ENCODE assay signal across 16 mouse cellular contexts in genomic region chr11:84001257-84001656, GRCm38 (mm10). TPM values are rescaled to one million over a fixed set of nuclear protein-coding genes. Genes with fewer than 3 reads are reported as not detected.
DNase-seq lines count a peak whose midpoint lies in the region; ATAC-seq and TF ChIP-seq lines count a peak whose summit lies in the region.
"Had no signal": no experiment of that assay in that cellular context is flagged by ENCODE, and none has a peak within 500 bp of the region (broad histone marks: within the 10 kb centered on the region; RNA-seq: fewer than 3 reads in every experiment).

No protein-coding gene starts in this region.

- H3K4me1 ChIP-seq in intestine, postnatal 0 days (replicated peaks; ENCODE audit: control insufficient read depth, insufficient read depth, low read length), result no peaks in the 10 kb centered on the region
- H3K4me1 ChIP-seq in intestine, embryonic 15.5 days (replicated peaks), result no peaks in the 10 kb centered on the region
- H3K4me1 ChIP-seq in midbrain, embryonic 15.5 days, result no peaks in the 10 kb centered on the region
- H3K4me1 ChIP-seq in midbrain, embryonic 10.5 days, result no peaks in the 10 kb centered on the region
- H3K4me1 ChIP-seq: limb, embryonic 10.5 days; midbrain, embryonic 12.5 days had no signal

- H3K4me2 ChIP-seq in intestine, postnatal 0 days (replicated peaks; ENCODE audit: low read depth), result no peak overlapping the region
- no peak overlapping the region for H3K4me2 ChIP-seq in intestine, embryonic 15.5 days (replicated peaks)
- no peak overlapping the region for H3K4me2 ChIP-seq in midbrain, embryonic 15.5 days
- H3K4me2 ChIP-seq: midbrain, embryonic 12.5 days had no signal

- no peak overlapping the region for H3K4me3 ChIP-seq in intestine, postnatal 0 days (ENCODE audit: low read depth, low read length)
- H3K4me3 ChIP-seq in intestine, embryonic 15.5 days (replicated peaks), result no peak overlapping the region
- H3K4me3 ChIP-seq in midbrain, embryonic 15.5 days, result no peak overlapping the region
- no peak overlapping the region for H3K4me3 ChIP-seq in midbrain, embryonic 10.5 days
- H3K4me3 ChIP-seq: limb, embryonic 10.5 days; midbrain, embryonic 12.5 days had no signal

- peaks cover 50% of the 10 kb centered on the region for H3K36me3 ChIP-seq in intestine, postnatal 0 days (ENCODE audit: control insufficient read depth, insufficient read depth)
- 0 out of 2 replicates have a peak, but pooled peaks cover 3% of the 10 kb centered on the region for H3K36me3 ChIP-seq in intestine, embryonic 15.5 days
- H3K36me3 ChIP-seq in midbrain, embryonic 15.5 days (replicated peaks), result peaks cover 38% of the 10 kb centered on the region
- peaks cover 98% of the 10 kb centered on the region for H3K36me3 ChIP-seq in midbrain, embryonic 10.5 days

- no peaks in the 10 kb centered on the region for H3K9me3 ChIP-seq in intestine, postnatal 0 days (ENCODE audit: control insufficient read depth)
- H3K9me3 ChIP-seq in intestine, embryonic 15.5 days, result no peaks in the 10 kb centered on the region
- no peaks in the 10 kb centered on the region for H3K9me3 ChIP-seq in midbrain, embryonic 15.5 days
- no peaks in the 10 kb centered on the region for H3K9me3 ChIP-seq in midbrain, embryonic 10.5 days (replicated peaks)
- H3K9me3 ChIP-seq: limb, embryonic 10.5 days; midbrain, embryonic 12.5 days had no signal

- no peak for ATAC-seq in intestine, postnatal 0 days
- ATAC-seq in intestine, embryonic 15.5 days, result no peak
- ATAC-seq in midbrain, embryonic 15.5 days (replicated peaks), result no peak
- ATAC-seq in Patski, result no peak
- ATAC-seq: forebrain, postnatal 0 days; inflammation-experienced regulatory T-cells, adult 6 months had no signal

- DNase-seq in midbrain, embryonic 10.5 days (ENCODE audit: low spot score), result no peak
- no peak for DNase-seq in Patski (ENCODE audit: low read depth, low spot score)
- no peak for DNase-seq in urinary bladder, postnatal 36 days (ENCODE audit: low spot score in 2 of 2)
- DNase-seq in gastrocnemius, postnatal 4 days (ENCODE audit: low spot score in 2 of 2), result no peak
- DNase-seq: cerebellum, adult 18-20 months; forebrain, postnatal 0 days; heart, adult 11 months; retina, postnatal 1 day; thymus, adult 2 months had no signal

- 96% methylated on average over 3 of the region's 3 CpGs for WGBS in intestine, postnatal 0 days
- WGBS in intestine, embryonic 15.5 days, result 90% methylated on average over 3 of the region's 3 CpGs
- 90% methylated on average over 3 of the region's 3 CpGs for whole genome bisulfite sequencing in midbrain, embryonic 15.5 days
- 90% methylated on average over 3 of the region's 3 CpGs for WGBS in midbrain, embryonic 10.5 days

- in situ Hi-C loops in Patski (cut with MboI; ENCODE audit: low pct_unique_long_range_greater_than_20kb), result no loop called here

- no peak overlapping the region for H3K9ac ChIP-seq in intestine, postnatal 0 days (ENCODE audit: low read depth, low read length)
- H3K9ac ChIP-seq in intestine, embryonic 15.5 days, result no peak overlapping the region
- no peak overlapping the region for H3K9ac ChIP-seq in midbrain, embryonic 15.5 days
- H3K9ac ChIP-seq: forebrain, postnatal 0 days; midbrain, embryonic 12.5 days had no signal

- H3K27me3 ChIP-seq in intestine, postnatal 0 days (replicated peaks; ENCODE audit: control insufficient read depth, insufficient read depth, low read length), result no peaks in the 10 kb centered on the region
- H3K27me3 ChIP-seq in intestine, embryonic 15.5 days (replicated peaks), result no peaks in the 10 kb centered on the region
- H3K27me3 ChIP-seq in midbrain, embryonic 15.5 days (replicated peaks), result no peaks in the 10 kb centered on the region
- H3K27me3 ChIP-seq in midbrain, embryonic 10.5 days (ENCODE audit: low read depth, poor library complexity, severe bottlenecking), result no peaks in the 10 kb centered on the region
- no peaks in the 10 kb centered on the region for H3K27me3 ChIP-seq in Patski
- H3K27me3 ChIP-seq: midbrain, embryonic 12.5 days had no signal

- CTCF ChIA-PET in Patski (lab: Charles Lee), result interaction anchor here (1.1 to 1.9 kb wide), 3 partner anchors 12 to 217 kb away, joined by 3 to 5 read pairs (median 4); no protein-coding TSS in a partner anchor

- POLR2A ChIA-PET in Patski (lab: Charles Lee), result no interaction called here

- no peak overlapping the region for H3K27ac ChIP-seq in intestine, postnatal 0 days (ENCODE audit: low read depth, low read length)
- no peak overlapping the region for H3K27ac ChIP-seq in intestine, embryonic 15.5 days
- H3K27ac ChIP-seq in midbrain, embryonic 15.5 days, result 0 out of 2 replicates have a peak overlapping the region, but pooled peaks have one; percentile 8
- no peak overlapping the region for H3K27ac ChIP-seq in midbrain, embryonic 10.5 days (replicated peaks)
- H3K27ac ChIP-seq: limb, embryonic 10.5 days; macrophage; midbrain, embryonic 12.5 days had no signal

- TF ChIP-seq CTCF in intestine, postnatal 0 days (IDR thresholded peaks at IDR 0.05; ENCODE audit: low read depth), result peak; percentile 36; the same call in 1 of the 2 replicates
- peak; percentile 59 for TF ChIP-seq CTCF in Patski (IDR thresholded peaks at IDR 0.05)

RNA-seq across cellular contexts. Expression of gene Synrg, which starts 37.0 kb away (rescaled TPM):
- polyA plus RNA-seq in intestine, postnatal 0 days (2015; fragmentation: Nextera tagmentation; extraction: Ambion mirVana), result 6.0 and 7.4 TPM in 2 replicates
- polyA plus RNA-seq in intestine, embryonic 15.5 days (2015; fragmentation: Nextera tagmentation; extraction: Ambion mirVana), result 9.8 and 10.8 TPM in 2 replicates
- 29.9 and 33.1 TPM in 2 replicates for polyA plus RNA-seq in midbrain, embryonic 15.5 days (2015; fragmentation: Nextera tagmentation; extraction: Ambion mirVana)
- polyA plus RNA-seq in midbrain, embryonic 10.5 days (2016; fragmentation: Nextera tagmentation; extraction: Ambion mirVana), result 11.0 and 15.3 TPM in 2 replicates
- polyA plus RNA-seq in Patski (2021), result 34.3 TPM
- total RNA-seq in gastrocnemius, postnatal 4 days (2021), result 10 to 100 TPM; 40.7 to 46.2 TPM

RNA-seq across cellular contexts. Expression of gene Ddx52, which starts 59.4 kb away (rescaled TPM):
- 14.1 and 16.9 TPM in 2 replicates for polyA plus RNA-seq in intestine, postnatal 0 days (2015; fragmentation: Nextera tagmentation; extraction: Ambion mirVana)
- polyA plus RNA-seq in intestine, embryonic 15.5 days (2015; fragmentation: Nextera tagmentation; extraction: Ambion mirVana), result 28.4 and 31.2 TPM in 2 replicates
- 21.5 and 22.7 TPM in 2 replicates for polyA plus RNA-seq in midbrain, embryonic 15.5 days (2015; fragmentation: Nextera tagmentation; extraction: Ambion mirVana)
- polyA plus RNA-seq in midbrain, embryonic 10.5 days (2016; fragmentation: Nextera tagmentation; extraction: Ambion mirVana), result 45.8 and 46.1 TPM in 2 replicates
- polyA plus RNA-seq in Patski (2021), result 43.0 TPM
- total RNA-seq in gastrocnemius, postnatal 4 days (2021), result 10 to 100 TPM; 13.3 to 15.3 TPM
